Mouse (Mus musculus): ENCODE data around the gene Pold2. TPM values are rescaled to one million over a fixed set of nuclear protein-coding genes. Genes with fewer than 3 reads are reported as not detected.

Pold2 gene
- total RNA-seq (2015) (63.9 and 65.8 TPM in 2 replicates), total RNA-seq (2017) (48.4 and 52.0 TPM in 2 replicates)

- peak; percentile 95 for ATAC-seq (replicated peaks; ENCODE audit: poor library complexity)
Measured at GRCm38 (mm10) chr11:5877921-5878526, at the start of gene Pold2. Pold2 (minus strand) TSS chr11:5878292.

- ATAC-seq (replicated peaks; ENCODE audit: poor library complexity), result no peak
Measured at GRCm38 (mm10) chr11:5926696-5927220, 48.7 kb upstream of the Pold2 start.

GRCm38 (mm10) chr11:5924699-5925098 is 46.6 kb upstream of the Pold2 start:
- ATAC-seq (replicated peaks; ENCODE audit: poor library complexity), result no peak

GRCm38 (mm10) chr11:5920323-5920960 is 42.4 kb upstream of the Pold2 start:
- ATAC-seq (replicated peaks; ENCODE audit: poor library complexity), result peak; percentile 86

- no peak for ATAC-seq (replicated peaks; ENCODE audit: poor library complexity)
Measured at GRCm38 (mm10) chr11:5919606-5920005, 41.5 kb upstream of the Pold2 start.

- ATAC-seq (replicated peaks; ENCODE audit: poor library complexity), result no peak
Measured at GRCm38 (mm10) chr11:5918111-5918510, 40.0 kb upstream of the Pold2 start.

- no peak for ATAC-seq (replicated peaks; ENCODE audit: poor library complexity)
Measured at GRCm38 (mm10) chr11:5916178-5916548, 38.1 kb upstream of the Pold2 start.

GRCm38 (mm10) chr11:5915429-5916177 is 37.5 kb upstream of the Pold2 start:
- no peak for ATAC-seq (replicated peaks; ENCODE audit: poor library complexity)

- ATAC-seq (replicated peaks; ENCODE audit: poor library complexity), result no peak
Measured at GRCm38 (mm10) chr11:5914940-5915339, 36.8 kb upstream of the Pold2 start.

GRCm38 (mm10) chr11:5913936-5914335 is 35.8 kb upstream of the Pold2 start:
- ATAC-seq (replicated peaks; ENCODE audit: poor library complexity), result no peak

- no peak for ATAC-seq (replicated peaks; ENCODE audit: poor library complexity)
Measured at GRCm38 (mm10) chr11:5913256-5913655, 35.2 kb upstream of the Pold2 start.

- peak; percentile 90 for ATAC-seq (replicated peaks; ENCODE audit: poor library complexity)
Measured at GRCm38 (mm10) chr11:5912635-5913034, 34.5 kb upstream of the Pold2 start.

- no peak for ATAC-seq (replicated peaks; ENCODE audit: poor library complexity)
Measured at GRCm38 (mm10) chr11:5908642-5909041, 30.6 kb upstream of the Pold2 start.

- no peak for ATAC-seq (replicated peaks; ENCODE audit: poor library complexity)
Measured at GRCm38 (mm10) chr11:5907096-5907495, 29.0 kb upstream of the Pold2 start.

- ATAC-seq (replicated peaks; ENCODE audit: poor library complexity), result no peak
Measured at GRCm38 (mm10) chr11:5905778-5906518, 27.9 kb upstream of the Pold2 start.

GRCm38 (mm10) chr11:5904871-5905270 is 26.8 kb upstream of the Pold2 start:
- ATAC-seq (replicated peaks; ENCODE audit: poor library complexity), result no peak

GRCm38 (mm10) chr11:5904357-5904756 is 26.3 kb upstream of the Pold2 start:
- ATAC-seq (replicated peaks; ENCODE audit: poor library complexity), result no peak

- no peak for ATAC-seq (replicated peaks; ENCODE audit: poor library complexity)
Measured at GRCm38 (mm10) chr11:5903844-5904243, 25.8 kb upstream of the Pold2 start.

GRCm38 (mm10) chr11:5902390-5902789 is 24.3 kb upstream of the Pold2 start:
- no peak for ATAC-seq (replicated peaks; ENCODE audit: poor library complexity)

- peak; percentile 41; the same call in 1 of the 2 replicates for ATAC-seq (replicated peaks; ENCODE audit: poor library complexity)
Measured at GRCm38 (mm10) chr11:5901950-5902349, 23.9 kb upstream of the Pold2 start.

GRCm38 (mm10) chr11:5901320-5901719 is 23.2 kb upstream of the Pold2 start:
- ATAC-seq (replicated peaks; ENCODE audit: poor library complexity), result no peak

All from megakaryocyte progenitor cell, adult 5-6 weeks (primary cell).